Mouse (Mus musculus): ENCODE measurements around the gene Syne3.

DNA sequence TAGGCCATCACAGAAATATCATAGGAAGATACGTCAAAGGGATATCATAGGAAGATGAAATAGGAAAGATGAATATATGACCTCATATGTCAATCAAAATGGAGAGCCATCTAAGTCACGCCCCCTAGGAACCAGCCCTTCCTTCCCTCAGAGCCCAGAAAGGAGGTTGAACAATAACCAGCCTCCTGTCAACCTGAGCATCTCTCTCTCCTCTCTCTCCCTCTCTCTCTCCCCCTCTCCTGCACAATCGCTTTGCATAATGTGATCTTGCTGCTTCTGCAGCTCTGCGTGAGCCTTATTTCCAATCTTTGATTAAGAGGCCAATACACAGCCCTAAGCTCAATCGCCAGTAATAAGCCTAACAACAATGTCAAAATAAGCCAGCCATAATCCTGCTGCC is 84.6 kb downstream of the Syne3 start:
- TF ChIP-seq MAFK (IDR thresholded peaks at IDR 0.05; ENCODE audit: insufficient read depth, low read depth, low read length) (no peak), CHD2 (IDR thresholded peaks at IDR 0.05; ENCODE audit: low read depth, low read length) (no peak), ZNF384 (IDR thresholded peaks at IDR 0.05; ENCODE audit: low read depth, low read length) (no peak)
